Mouse (Mus musculus): ENCODE data around the gene Jun.

The Jun gene

GRCm38 (mm10) chr4:95073214-95073750 is 21.3 kb upstream of the Jun start:
- DNase-seq = no peak

- no peak for DNase-seq
These were observed 18.4 kb upstream of the Jun start for GRCm38 (mm10) chr4:95070407-95070806.

- DNase-seq = no peak
These were observed 16.3 kb upstream of the Jun start for GRCm38 (mm10) chr4:95068045-95068948.

- no peak for DNase-seq
These were observed 11.7 kb upstream of the Jun start for GRCm38 (mm10) chr4:95063609-95064210.

- peak; percentile 37 to 52 for DNase-seq
These were observed 10.9 kb upstream of the Jun start for GRCm38 (mm10) chr4:95062873-95063272.

- DNase-seq = no peak
These were observed 5.2 kb upstream of the Jun start for GRCm38 (mm10) chr4:95057264-95057663.

GRCm38 (mm10) chr4:95055276-95055675 is 3.3 kb upstream of the Jun start:
- DNase-seq = no peak

- DNase-seq = no peak
These were observed 2.3 kb upstream of the Jun start for GRCm38 (mm10) chr4:95054336-95054735.

GRCm38 (mm10) chr4:95053791-95054117 is 1.7 kb upstream of the Jun start:
- peak; percentile 84 to 88 for DNase-seq

GRCm38 (mm10) chr4:95053041-95053790 is 1.2 kb upstream of the Jun start:
- DNase-seq = peak; percentile 93

- peak; percentile 58 to 72 for DNase-seq
These were observed 631 bp downstream of the Jun start for GRCm38 (mm10) chr4:95051311-95051871.

GRCm38 (mm10) chr4:95050518-95051278 is 1.3 kb downstream of the Jun start:
- DNase-seq = peak; percentile 62 to 75

GRCm38 (mm10) chr4:95049884-95050517 is 2.0 kb downstream of the Jun start:
- DNase-seq = peak; percentile 92 to 93

GRCm38 (mm10) chr4:95049153-95049552 is 2.9 kb downstream of the Jun start:
- DNase-seq = no peak

- no peak for DNase-seq
These were observed 3.3 kb downstream of the Jun start for GRCm38 (mm10) chr4:95048731-95049100.

GRCm38 (mm10) chr4:95048021-95048730 is 3.8 kb downstream of the Jun start:
- DNase-seq = no peak

- no peak for DNase-seq
These were observed 6.9 kb downstream of the Jun start for GRCm38 (mm10) chr4:95045133-95045532.

GRCm38 (mm10) chr4:95044721-95045120 is 7.3 kb downstream of the Jun start:
- DNase-seq = no peak

GRCm38 (mm10) chr4:95038024-95038423 is 14.0 kb downstream of the Jun start:
- no peak for DNase-seq

GRCm38 (mm10) chr4:95031158-95031557 is 20.9 kb downstream of the Jun start:
- DNase-seq = no peak

All from cerebellum, postnatal 14 days (tissue).